Mouse (Mus musculus) Muller cell, postnatal 12 days (primary cell): Measurements from ENCODE around the gene Bcas3.
"Not testable (repeated sequence)": the region's sequence is repeated elsewhere in the genome, so short reads cannot be mapped to it uniquely, and the experiment has no call there.

ENCODE experiments used
- DNase-seq: peaks from one replicate; pipeline ENCODE4 v3.0.0-alpha.2; 2015; ENCODE audit errors: inconsistent ontology term

The Bcas3 gene

DNA sequence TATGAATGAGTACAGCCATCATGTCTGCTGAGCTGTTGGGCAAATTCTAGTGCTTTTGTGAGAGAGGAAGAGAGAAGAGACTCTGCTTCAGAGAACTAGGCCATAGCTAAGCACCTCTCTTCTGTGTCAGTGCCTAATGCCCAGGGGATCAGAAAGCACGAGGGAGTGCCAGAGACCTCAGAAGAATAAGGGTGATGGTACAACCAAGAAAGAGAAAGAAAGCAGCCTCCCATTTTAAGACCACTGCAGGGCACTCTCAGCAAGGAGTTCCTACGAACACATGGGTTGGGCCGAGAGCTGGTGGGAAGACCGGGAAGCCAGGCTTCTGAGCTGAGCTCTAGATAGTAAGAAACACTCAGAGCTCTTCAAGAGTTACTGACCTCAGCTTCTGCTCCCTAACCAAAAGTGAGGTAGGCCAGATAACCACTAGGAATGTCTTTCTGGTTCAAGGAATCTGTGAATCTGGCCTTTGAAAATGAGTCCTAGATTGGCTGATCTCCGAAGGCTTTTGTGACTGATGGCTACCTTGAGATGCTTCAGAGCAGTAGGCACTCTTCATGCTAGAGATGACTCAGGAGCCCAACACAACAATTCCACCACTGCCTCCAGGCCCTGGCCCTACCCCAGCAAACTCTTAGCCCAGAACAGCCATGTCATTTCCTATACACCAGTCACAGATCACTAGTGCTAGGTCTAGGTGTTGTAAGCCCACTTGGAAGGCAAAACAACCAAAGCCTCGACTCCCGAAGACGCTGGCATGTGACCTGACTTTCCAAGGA, 359.2 kb downstream of the Bcas3 start:
- DNase-seq: no peak

DNA sequence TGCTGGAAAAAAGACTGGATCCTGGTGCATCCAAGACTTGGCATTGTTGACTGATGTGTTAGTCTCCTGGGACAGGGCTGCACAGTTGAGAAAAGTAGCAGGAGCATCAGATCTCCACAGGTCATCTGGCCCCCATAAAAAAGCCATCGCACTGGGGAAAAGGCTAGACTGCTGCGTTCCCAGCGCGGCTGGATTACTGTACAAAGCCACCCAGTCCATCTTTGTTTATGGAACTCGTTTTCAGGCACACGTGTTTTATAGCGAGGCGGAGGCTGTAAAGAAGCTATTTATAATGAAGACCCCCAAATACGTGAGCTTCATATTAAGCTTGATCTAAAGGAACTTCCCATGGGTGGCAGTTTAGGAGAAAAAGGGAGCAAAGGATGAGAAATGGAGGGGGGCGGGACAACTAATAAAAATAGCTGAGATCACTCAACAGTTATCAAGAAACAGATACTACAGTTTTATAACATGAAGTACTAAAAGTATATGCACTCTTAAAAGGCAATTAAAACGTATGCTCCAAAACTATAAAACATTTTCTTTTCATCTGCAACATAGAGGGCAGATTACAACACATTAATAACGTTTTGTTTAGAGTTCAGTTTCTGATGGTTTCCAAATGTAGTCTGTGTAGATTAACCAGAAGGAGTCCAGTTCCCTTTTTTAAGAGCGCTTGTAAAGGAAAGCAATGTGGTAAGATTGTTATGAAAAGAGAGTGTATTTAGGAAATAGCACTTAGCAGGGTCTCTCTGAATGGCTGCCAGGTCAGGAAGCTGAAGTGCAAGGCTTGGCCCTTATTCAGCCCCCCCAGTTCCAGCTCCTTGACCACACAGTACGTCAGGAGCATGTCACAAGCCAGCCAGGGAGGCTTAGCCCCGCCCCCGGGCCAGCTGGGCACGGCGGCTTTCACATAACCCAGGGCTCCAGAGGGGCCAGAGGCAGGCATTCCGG, 360.2 kb downstream of the Bcas3 start:
- peak; percentile 73 for DNase-seq

DNA sequence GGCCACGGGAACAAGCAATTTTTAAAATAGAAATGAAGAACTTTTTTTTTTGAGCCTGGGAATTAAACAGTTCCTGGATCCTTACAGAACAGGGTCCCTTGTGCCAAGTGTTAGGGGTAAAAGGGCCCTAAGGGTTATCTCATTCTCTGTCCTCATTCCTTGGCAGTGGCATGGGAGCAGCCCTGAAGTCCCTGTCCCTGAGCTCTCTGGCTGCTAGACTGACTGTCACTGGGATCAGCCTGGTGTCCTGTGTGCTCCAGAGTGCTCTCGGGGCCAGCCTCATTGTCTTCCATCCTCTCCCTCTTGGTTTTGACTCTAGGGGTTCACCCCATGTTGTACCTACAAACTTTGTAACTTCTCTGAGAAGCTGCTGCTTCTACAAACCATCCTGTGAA, 360.8 kb downstream of the Bcas3 start:
- DNase-seq: no peak

DNA sequence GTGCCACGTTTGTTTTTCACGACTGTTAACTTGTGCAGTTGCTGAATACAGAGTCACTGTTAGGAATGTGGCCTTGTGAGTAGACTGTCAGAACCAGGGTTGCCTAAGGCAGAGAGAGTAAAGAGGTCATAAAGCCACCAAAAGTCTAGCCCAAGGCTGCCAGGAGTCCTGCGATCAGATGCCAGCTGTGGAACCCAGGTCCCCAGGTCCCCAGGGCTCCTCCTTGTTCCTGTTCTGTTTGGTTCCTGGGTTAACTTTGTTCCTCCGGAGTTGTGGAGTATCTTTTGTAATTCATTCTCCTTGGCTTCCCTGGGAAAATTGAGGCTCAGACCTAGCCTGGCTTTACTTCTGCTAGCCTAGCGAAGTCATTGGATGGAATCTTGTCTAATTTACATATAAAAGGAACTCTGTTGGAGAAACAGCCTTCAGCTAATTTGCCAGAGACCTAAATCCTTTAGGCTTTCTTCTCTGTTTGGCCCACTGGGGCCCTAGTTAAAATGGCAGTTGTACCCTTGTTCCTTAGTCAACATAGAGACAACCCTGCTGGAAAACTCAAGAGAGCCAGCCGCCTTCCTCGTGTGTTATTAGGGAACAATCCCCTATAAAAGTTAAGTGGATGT, 361.5 kb downstream of the Bcas3 start:
- DNase-seq: no peak

DNA sequence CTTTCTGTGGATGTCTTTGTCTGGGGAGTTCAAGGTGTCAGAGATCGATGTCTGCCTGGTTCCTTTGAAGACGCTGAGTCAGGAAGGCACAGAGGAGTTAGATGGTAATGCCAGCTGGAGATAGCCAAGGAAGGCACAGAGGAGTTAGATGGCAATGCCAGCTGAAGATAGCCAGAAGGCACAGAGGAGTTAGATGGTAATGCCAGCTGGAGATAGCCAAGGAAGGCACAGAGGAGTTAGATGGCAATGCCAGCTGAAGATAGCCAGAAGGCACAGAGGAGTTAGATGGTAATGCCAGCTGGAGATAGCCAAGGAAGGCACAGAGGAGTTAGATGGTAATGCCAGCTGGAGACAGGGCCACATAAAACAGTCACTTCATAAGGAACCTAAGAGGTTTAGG, 363.8 kb downstream of the Bcas3 start:
- DNase-seq: not testable (repeated sequence)

DNA sequence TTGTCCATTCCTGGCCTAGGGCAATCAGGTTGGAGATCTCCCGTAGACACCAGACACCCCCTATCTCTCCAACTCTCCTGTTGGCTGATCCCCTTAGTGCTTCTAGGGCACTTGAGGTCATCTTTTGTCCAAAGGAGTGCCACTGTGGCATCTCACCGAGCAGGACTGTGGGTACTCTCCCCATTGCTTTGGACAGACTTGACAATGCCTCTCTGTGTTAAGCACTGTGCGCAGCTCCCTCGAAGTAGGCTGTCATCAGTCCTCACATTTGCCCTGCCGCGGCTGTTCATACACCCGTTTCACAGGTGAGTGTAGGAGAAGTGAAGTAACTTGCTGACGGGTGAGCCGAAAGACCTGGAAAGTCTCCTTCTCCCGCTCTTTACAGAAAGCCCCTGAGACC, 366.1 kb downstream of the Bcas3 start:
- no peak for DNase-seq

DNA sequence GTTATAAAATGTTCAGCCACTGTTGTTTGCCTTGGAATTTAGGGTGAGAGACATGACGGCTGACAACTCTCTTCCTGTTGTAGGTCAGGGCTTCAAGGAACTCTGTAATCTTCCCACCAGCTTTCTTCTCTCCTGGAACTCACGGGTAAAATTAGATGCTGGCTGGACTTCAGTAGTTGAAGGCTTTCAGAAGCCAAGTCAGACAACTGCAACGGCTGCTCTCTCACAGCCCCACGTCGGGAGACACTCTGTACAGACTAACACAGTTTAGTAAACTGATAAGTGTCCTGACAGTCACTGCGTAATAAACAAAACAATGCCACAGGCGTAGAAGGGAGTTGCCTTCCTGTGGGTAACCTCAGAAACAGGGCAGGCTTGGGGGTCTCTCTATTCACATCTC, 366.8 kb downstream of the Bcas3 start:
- DNase-seq: no peak

DNA sequence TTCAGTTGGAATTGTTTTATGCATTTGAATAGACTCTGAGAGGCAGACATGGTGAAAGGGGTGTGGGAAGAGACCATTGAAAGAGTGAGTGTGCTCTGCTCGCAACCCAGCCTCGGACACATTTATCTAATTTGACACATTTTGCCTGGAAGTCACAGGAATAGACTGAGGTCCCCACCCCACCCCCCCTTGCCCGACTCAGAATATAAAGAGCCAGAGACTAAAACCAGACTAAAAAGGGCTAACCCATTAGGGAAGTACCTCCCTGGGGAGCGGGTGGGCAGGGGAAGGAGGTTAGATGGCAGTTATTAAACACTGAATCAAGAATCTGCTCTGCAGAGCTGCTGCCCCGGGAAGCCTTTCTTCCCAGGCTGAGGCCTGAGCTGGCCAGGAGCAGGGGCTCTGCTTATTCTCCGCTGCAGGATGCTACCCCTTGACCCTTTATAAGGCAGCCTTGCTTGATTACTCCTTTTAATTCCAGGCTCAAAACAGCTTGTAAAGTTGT, 367.4 kb downstream of the Bcas3 start:
- no peak for DNase-seq

DNA sequence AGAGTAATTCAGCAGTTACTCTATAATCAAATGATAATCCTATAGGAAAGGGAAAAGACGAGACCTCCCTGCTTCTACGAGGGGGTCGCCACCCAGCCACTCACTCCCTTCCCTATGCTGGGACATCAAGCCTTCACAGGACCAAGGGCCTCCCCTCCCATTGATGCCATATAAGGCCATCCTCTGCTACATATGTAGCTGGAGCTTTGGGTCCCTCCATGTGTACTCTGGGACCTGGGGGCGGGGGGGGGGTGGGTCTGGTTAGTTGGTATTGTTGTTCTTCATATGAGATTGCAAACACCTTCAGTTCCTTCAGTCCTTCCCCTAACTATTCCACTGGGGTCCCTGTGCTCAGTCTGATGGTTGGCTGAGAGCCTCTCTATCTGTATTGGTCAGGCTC, 369.0 kb downstream of the Bcas3 start:
- DNase-seq: no peak

DNA sequence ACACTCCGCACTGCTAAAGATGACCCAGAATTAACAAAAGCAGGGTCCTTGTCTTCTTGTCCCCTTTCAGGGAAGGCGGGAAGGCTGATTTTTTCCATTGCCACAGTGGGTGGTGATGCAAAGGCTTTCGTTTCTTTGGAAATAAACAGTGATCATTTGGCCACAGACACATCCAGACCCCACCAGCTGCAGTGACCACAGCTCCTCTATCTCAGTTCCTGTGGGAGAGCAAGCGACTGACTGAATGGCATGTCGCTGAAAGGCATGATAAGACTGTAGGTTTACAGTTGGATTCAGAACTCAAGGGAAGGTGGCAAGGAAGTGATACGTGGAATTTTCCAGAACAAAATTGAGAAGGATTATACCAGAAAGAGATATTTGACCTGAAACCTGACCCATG, 371.2 kb downstream of the Bcas3 start:
- DNase-seq: no peak

DNA sequence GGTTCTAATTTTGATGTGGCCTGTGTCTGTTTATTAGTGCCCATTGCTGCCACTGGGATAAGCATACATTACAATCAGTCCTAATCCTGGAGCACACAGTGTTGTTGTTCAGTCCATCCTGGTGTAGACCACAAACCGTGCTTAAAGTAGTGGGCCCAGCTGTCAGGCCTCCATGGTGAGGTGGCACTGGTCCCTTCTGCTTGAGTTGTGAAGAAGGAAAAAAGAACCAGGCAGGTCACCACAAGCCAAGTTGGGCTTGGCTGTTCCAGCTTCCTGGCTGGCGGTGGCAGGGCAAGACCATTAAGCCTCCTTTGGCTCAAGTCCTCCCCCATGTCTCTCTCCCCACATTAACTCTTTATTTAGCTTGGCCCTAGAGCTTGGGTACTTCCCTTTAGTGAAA, 376.8 kb downstream of the Bcas3 start:
- no peak for DNase-seq

DNA sequence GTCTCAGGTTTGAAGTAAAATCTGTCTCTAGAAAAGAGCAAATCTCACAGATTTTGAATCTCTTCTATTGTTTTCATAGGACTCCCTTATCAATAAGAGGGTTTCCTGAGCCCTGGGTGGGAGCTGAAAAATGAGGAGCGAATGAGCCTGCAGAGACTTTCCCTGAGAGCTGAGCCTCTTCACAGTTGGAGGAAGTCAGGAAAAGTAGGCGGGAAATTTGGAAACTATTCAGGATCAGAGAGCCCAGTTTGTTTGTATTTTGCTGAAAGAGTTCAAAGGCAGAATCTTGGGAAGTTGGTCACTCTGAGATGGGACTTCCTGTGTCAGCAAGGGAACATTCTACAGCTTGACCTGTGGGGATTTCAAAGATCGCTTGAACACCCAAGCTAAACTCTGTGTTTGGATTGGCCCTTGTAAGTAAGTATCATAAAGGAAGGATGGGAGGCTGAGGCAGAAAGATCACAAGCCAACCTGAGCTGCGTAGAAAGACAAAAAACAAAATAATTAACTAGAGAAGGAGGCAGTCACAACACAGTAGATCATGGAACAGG, 379.6 kb downstream of the Bcas3 start:
- no peak for DNase-seq

DNA sequence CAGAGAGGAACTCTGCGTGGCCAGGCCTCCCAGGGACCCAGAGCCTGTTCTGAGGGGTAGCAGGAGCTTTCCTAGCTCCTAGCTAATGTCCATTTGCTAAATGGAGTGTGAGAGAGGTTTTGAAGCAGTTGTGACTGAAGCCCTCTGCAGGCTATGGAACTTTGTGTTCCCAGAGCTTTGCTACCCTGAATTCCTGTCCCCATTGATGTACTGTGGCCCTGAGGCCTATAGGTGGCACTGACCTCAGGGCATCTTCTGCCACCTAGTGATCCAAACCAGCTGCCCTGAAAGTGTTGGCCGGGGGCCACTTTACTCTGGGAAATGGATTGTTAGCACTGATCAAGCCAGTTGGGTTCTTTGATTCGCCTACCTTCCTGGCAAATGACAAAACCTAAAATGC, 380.6 kb downstream of the Bcas3 start:
- DNase-seq: no peak

DNA sequence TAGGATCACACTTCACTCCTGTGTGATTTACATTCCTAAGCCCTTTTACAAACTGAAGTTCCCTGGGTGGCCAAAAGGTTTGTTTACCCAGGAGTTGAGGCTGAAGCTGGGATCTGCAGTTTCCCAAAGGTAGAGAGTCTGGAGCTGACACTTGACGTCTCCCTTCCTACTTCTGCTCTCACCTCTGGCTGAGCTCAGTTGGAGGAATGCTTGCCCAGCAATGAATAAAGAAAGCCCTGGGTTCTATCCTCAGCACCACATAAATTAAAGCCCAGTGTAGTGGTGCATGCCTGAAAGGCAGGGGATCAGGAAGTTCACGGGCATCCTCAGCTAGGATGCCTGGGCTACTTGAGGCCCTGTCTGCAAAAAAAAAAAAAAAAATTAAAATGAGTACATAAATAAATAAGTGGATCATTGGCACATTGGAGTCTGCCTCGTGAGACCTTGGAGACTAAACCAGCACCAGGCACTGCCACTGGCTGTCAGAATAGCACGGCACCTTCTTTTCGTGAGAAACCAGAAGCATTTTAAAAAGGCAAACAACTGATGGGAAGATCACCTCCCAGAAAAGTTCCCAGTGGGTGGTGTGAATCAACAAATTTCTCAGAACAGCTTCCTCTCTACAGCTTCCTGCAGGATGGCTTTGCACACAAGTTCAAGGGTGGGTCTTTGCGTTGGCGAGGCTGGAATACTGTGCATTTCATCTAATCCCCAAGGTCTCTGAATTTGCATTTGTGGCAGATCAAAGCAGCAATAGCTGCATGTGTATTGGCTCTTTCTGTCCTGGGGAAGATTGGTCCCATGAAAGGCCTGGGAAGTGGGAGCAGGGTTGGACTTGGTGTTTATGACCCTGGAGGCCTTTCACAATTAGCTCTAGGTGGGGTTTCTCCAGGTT, 381.6 kb downstream of the Bcas3 start:
- no peak for DNase-seq

DNA sequence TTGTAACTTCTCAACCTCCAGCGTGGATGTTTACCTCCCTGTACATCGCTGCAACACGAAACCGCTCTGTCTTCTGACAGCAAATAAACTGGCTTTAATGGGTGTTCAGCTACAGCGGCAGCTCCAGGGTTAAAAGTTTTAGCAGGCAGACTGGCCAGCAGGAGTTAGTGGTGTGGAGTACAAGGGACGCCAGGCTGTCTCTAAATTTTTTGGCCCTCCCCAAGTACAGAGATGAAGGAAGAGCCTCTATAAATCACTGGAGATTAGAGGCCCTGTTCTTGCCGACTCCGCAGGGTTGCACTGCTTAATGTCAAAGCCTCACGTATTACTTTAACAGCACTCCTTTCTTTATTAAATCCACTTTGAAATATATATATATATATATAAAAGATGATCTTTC, 384.3 kb downstream of the Bcas3 start:
- no peak for DNase-seq

DNA sequence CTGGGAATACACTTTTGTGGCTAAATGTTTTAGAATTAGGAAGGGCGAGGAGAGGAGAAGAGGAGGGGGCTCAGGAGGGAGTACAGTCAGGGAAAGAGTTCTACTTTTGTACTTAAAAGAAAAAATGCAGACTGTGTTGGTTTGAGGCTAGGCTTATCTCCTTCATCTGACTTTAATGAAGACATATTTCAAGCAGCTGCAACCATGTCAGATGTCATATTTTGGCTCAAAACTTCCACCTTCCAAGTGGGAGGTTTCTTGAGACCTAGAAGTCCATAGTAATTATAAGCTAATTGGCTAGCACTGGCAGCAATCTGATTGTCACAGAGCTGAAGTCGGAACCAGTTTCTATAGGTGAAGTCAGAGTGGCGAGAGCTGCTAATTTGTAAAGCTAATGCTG, 384.9 kb downstream of the Bcas3 start:
- DNase-seq: no peak

DNA sequence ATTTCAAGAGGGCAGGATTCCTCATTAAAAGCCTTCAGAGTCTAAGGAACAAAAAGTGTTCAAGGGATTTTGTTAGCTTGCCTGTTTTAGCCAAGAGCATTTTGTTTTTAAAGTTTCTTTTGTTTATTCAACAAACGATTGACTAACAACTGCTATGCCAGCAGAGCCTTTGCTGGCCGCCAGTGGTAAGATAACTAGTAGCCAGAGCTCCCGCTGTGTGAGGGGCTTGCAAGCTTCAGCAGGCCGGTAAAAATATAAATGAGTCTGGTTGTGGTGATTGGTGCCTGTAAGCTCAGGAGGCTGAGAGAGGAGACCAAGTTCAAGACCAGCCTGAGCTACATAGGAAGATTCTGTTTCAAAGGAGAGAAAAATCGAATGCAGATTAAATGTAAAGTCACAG, 385.6 kb downstream of the Bcas3 start:
- DNase-seq: no peak

DNA sequence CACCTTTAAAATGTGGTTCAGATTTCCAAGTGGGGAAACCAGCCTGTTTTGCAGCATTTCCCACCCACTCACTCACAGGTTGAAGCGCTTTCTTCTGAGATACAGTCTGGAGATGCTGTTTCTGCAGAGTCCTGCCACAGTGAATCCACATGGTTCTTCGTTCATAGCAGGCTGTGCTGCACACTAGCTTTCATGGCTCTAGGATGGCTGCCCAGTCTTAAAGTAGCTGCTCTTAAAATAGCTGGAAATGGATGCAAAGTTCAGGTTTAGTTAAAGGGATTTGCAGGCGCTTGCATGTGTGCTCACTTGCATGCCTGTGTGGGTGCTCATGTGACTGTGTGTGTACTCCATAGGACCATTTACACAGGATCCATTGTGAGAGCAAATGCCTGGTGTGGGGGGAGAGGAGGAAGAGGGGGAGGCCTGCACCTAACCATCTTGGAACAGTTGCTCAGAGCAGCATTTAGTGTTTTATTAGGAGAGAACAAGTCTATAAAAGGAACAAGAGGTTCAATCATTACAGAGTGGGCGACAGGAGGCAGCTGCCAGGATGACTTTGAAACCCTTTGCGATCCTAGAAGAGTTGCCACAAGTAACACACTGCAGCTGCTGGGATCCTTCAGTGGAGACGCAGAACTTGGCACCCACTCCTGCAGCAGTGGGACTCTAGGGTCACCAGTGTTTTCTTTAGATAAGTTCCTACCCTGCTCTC, 386.5 kb downstream of the Bcas3 start:
- DNase-seq: no peak

DNA sequence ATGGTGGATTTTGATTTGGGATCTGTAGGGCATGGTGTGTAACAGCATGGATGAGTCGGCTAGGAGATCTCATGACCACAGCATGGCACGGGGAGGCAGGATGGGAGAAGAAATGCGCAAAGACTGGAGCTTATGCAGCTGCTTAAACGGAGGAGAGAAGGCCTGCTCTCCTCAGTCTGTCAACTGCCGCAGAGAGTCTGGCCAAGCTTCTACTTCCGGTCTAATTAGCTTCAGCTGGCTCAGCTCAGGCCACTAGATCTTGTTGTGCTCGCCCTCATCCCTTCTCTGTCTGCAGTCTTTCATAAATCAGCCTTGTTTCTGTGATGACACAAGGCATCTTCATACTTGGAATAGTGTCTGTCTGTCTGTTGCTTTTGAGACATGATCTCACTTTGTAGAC, 393.4 kb downstream of the Bcas3 start:
- DNase-seq: no peak

DNA sequence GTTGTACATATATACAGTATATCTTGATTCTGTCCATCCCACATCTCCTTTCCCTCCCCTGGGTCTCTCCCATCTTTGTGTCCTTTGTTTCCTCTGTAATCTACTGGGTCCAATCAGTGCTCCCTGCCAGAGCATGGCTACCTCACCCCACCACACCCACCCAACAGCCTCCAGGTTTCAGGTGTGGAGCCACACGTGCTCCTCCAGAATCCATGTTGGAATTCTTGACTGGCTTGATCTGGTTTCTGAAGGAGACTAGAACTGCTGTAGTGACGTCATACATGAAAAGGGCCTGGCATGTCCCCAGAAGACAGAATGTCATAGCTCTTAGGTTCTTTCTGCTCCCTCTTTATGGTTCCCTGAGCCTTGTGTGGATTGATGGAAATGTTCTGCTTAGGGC, 395.9 kb downstream of the Bcas3 start:
- DNase-seq: no peak
